Mouse (Mus musculus) stomach, embryonic 16.5 days (tissue): ENCODE measurements around the gene Slc2a13. TPM values are rescaled to one million over a fixed set of nuclear protein-coding genes. Genes with fewer than 3 reads are reported as not detected.
A peak's percentile ranks its signal among the peaks of the same experiment; 100 is the strongest.

Source experiments
- ATAC-seq: fragments of 200-750 bp; cut with Nextera tagmentation; 2 replicates; pipeline ENCODE4 v1.8.0; 2017; ENCODE audit warnings: moderate number of reproducible peaks, moderate TSS enrichment; ENCODE audit not compliant: insufficient read depth, low FRiP score
- H3K27ac ChIP-seq: fragments of 300-500 bp; sonication (generic); 2 replicates; pipeline ENCODE4 v1.5.1; 2014; ENCODE audit warnings: low read length
- H3K27me3 ChIP-seq: fragments of 300-500 bp; sonication (generic); 2 replicates; pipeline ENCODE4 v1.6.1; 2014; ENCODE audit warnings: low read length, control low read depth, mixed read lengths; ENCODE audit not compliant: control insufficient read depth, insufficient read depth
- H3K36me3 ChIP-seq: fragments of 300-500 bp; sonication (generic); 2 replicates; pipeline ENCODE4 v1.6.1; 2014; ENCODE audit warnings: low read length; ENCODE audit not compliant: control insufficient read depth, insufficient read depth
- H3K4me1 ChIP-seq: fragments of 300-500 bp; sonication (generic); 2 replicates; pipeline ENCODE4 v1.6.1; 2014; ENCODE audit warnings: low read length, control low read depth, mixed read lengths; ENCODE audit not compliant: control insufficient read depth, insufficient read depth
- H3K4me2 ChIP-seq: fragments of 300-500 bp; sonication (generic); 2 replicates; pipeline ENCODE4 v1.6.1; 2014; ENCODE audit warnings: low read depth, low read length, mixed read lengths
- H3K4me3 ChIP-seq: fragments of 300-500 bp; sonication (generic); replicated peaks from 2 replicates; pipeline ENCODE4 v1.5.1; 2014; ENCODE audit warnings: mild to moderate bottlenecking, low read length
- H3K9ac ChIP-seq: fragments of 300-500 bp; sonication (generic); 2 replicates; pipeline ENCODE4 v1.6.1; 2014; ENCODE audit warnings: low read length
- H3K9me3 ChIP-seq: fragments of 300-500 bp; sonication (generic); replicated peaks from 2 replicates; pipeline ENCODE4 v1.6.1; 2016; ENCODE audit warnings: low read length, control low read depth; ENCODE audit not compliant: control insufficient read depth
- WGBS: fragments of 180-500 bp; shearing (Covaris S2); extraction: QIAGEN DNeasy Blood & Tissue Kit; methylation state at CpG from one replicate; pipeline ENCODE4 v1.1.7; 2014; 5-methylcytosine and 5-hydroxymethylcytosine counted together
- polyA plus RNA-seq: library from polyadenylated mRNA; unstranded; fragments of >200 nt; fragmentation: Nextera tagmentation; extraction: Ambion mirVana; gene quantifications from 2 replicates; pipeline ENCODE4 v1.2.1, GENCODE M21; 2015

The Slc2a13 gene
- polyA plus RNA-seq, 1 experiment from 2014 or later, result 0.96 TPM

- Histone ChIP-seq H3K9me3 (no peaks in the 10 kb centered on the region), H3K4me2 (no peak overlapping the region), H3K9ac (no peak overlapping the region), H3K4me3 (no peak overlapping the region), H3K27ac (no peak overlapping the region), H3K4me1 (no peaks in the 10 kb centered on the region), H3K27me3 (no peaks in the 10 kb centered on the region), H3K36me3 (no peaks in the 10 kb centered on the region)
- 86% methylated on average over 5 of the region's 5 CpGs for WGBS
- no peak for ATAC-seq
These were observed 291.5 kb downstream of the Slc2a13 start for GRCm38 (mm10) chr15:91281521-91281920.

- Histone ChIP-seq H3K27ac (no peak overlapping the region), H3K27me3 (no peaks in the 10 kb centered on the region), H3K9ac (no peak overlapping the region), H3K36me3 (no peaks in the 10 kb centered on the region), H3K4me1 (no peaks in the 10 kb centered on the region), H3K9me3 (no peaks in the 10 kb centered on the region), H3K4me2 (no peak overlapping the region), H3K4me3 (no peak overlapping the region)
- no peak for ATAC-seq
- WGBS, result 95% methylated on average over 5 of the region's 5 CpGs
These were observed 293.5 kb downstream of the Slc2a13 start for GRCm38 (mm10) chr15:91279571-91279970.

DNA sequence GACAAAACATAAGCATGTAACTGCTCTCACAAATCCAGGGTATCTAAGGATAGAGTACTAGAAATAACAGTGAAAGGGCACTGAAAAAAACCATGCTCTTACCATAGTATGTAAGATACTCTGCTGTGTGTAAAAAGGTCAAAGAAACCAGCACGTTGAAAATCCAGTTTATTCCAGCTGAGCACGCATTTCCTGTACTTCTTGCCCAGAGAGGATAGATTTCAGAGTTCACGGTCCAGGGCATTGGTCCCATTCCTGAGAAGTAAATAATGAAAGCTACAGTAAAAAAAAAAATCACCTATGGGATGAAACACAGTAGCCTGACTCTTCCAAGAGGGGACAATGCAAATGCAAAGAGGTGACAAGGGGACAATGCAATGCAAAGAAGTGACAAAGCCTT lies 297.1 kb downstream of the Slc2a13 start:
- Histone ChIP-seq H3K27ac (no peak overlapping the region), H3K36me3 (no peaks in the 10 kb centered on the region), H3K4me2 (no peak overlapping the region), H3K27me3 (no peaks in the 10 kb centered on the region), H3K4me3 (no peak overlapping the region), H3K9ac (no peak overlapping the region), H3K4me1 (no peaks in the 10 kb centered on the region), H3K9me3 (no peaks in the 10 kb centered on the region)
- WGBS, result 41% methylated on average over 3 of the region's 3 CpGs
- no peak for ATAC-seq

DNA sequence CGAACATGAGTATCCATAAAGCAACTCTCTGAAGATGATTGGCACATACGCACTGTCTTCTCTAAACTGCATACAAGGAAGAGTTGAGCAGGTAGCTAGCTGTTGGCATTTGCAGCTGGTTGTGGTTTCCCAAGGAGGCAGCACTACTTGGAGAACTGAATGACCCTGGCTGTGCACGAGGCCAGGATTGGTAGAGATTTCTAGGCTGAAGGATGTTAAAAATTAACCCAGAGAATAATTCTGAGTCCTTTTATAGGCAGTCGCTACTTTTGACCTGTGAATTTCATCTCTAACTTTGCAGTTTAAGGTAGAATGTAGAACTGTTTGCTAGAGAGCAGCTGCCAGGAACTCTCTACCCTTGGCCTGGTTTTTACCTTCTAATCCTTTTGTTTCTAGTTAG lies 304.5 kb downstream of the Slc2a13 start:
- no peak overlapping the region for H3K27ac ChIP-seq
- ATAC-seq, result no peak
- no peaks in the 10 kb centered on the region for H3K27me3 ChIP-seq
- H3K4me3 ChIP-seq, result no peak overlapping the region
- no peaks in the 10 kb centered on the region for H3K36me3 ChIP-seq
- no peak overlapping the region for H3K4me2 ChIP-seq
- H3K9ac ChIP-seq, result no peak overlapping the region
- H3K4me1 ChIP-seq, result no peaks in the 10 kb centered on the region
- 65% methylated on average over 4 of the region's 4 CpGs for WGBS
- no peaks in the 10 kb centered on the region for H3K9me3 ChIP-seq

DNA sequence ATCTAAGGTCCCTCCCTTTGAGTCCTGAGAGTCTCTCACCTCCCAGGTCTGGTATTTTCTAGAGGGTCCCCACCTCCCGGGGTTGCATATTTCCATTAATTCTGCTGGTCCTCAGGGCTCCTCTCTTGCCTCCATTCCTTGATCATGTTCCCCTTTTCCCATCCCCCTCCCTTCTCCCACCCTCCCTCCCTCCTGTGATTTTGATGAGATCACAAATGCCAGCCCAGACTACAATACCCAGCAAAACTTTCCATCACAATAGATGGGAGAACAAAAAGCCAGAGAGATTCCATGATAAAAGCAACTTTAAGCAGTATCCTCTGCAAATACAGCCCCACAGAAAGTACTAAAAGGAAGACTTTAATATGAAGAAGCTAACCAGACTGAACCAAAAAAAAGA lies 309.1 kb downstream of the Slc2a13 start:
- no peak for ATAC-seq
- Histone ChIP-seq H3K4me1 (no peaks in the 10 kb centered on the region), H3K9ac (no peak overlapping the region), H3K36me3 (no peaks in the 10 kb centered on the region), H3K4me2 (no peak overlapping the region), H3K27ac (no peak overlapping the region), H3K27me3 (no peaks in the 10 kb centered on the region), H3K9me3 (no peaks in the 10 kb centered on the region), H3K4me3 (no peak overlapping the region)
- 89% methylated on average over 1 of the region's 1 CpGs for WGBS

GRCm38 (mm10) chr15:91260578-91260977 lies 312.5 kb downstream of the Slc2a13 start:
- Histone ChIP-seq H3K4me2 (no peak overlapping the region), H3K27ac (no peak overlapping the region), H3K9ac (no peak overlapping the region), H3K9me3 (no peaks in the 10 kb centered on the region), H3K4me3 (no peak overlapping the region), H3K27me3 (no peaks in the 10 kb centered on the region), H3K4me1 (no peaks in the 10 kb centered on the region), H3K36me3 (no peaks in the 10 kb centered on the region)
- no peak for ATAC-seq
- WGBS, result 64% methylated on average over 5 of the region's 5 CpGs

DNA sequence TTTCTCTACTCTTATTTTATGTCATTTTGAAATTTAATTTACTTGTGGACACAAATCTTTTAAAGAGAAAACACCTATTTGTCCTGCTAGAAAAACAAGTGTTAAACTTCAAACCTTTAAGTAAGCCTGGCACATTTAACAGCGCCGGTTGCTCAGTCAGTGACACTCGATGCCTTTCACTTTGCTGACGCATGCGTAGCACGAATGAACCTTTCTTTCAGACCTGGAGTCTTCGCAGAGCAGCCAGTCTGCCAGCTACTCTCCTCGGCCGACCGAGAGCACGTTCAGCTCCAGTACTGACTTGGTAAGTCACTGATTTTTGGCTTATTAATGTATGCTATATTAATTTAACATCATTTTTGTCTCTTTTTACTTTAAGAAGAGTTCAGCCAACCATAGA lies 315.9 kb downstream of the Slc2a13 start:
- Histone ChIP-seq H3K4me1 (no peaks in the 10 kb centered on the region), H3K4me2 (no peak overlapping the region), H3K27me3 (no peaks in the 10 kb centered on the region), H3K36me3 (no peaks in the 10 kb centered on the region), H3K4me3 (no peak overlapping the region), H3K9me3 (no peaks in the 10 kb centered on the region), H3K9ac (no peak overlapping the region), H3K27ac (no peak overlapping the region)
- no peak for ATAC-seq
- whole genome bisulfite sequencing, result 71% methylated on average over 11 of the region's 11 CpGs

GRCm38 (mm10) chr15:91255308-91255707 lies 317.8 kb downstream of the Slc2a13 start:
- 75% methylated on average over 2 of the region's 2 CpGs for WGBS
- H3K36me3 ChIP-seq, result no peaks in the 10 kb centered on the region
- H3K4me2 ChIP-seq, result no peak overlapping the region
- no peak overlapping the region for H3K4me3 ChIP-seq
- no peaks in the 10 kb centered on the region for H3K27me3 ChIP-seq
- no peaks in the 10 kb centered on the region for H3K9me3 ChIP-seq
- no peak overlapping the region for H3K9ac ChIP-seq
- peak; percentile 53; the same call in 1 of the 2 replicates for ATAC-seq
- H3K4me1 ChIP-seq, result no peaks in the 10 kb centered on the region
- H3K27ac ChIP-seq, result no peak overlapping the region

DNA sequence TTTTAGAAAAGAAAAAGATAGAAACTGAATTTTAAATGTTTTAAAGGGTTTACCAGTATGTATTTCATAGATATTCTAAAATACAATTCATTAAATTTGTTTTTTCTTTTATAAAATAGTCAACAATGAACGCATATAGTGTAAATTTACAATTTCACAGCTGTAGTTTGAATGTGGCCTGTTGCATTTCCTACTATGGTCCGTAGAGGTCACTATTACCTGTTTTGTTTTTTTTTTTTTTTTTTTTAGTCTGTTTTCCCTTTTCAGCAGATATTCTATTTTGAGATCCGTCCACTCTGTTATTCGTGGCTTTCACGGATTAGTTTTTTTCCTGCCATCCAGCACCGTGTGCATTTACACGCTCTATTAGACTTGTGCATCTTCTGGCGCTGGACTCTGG lies 320.1 kb downstream of the Slc2a13 start:
- Histone ChIP-seq H3K27me3 (no peaks in the 10 kb centered on the region), H3K9ac (no peak overlapping the region), H3K4me3 (no peak overlapping the region), H3K36me3 (no peaks in the 10 kb centered on the region), H3K4me1 (no peaks in the 10 kb centered on the region), H3K9me3 (no peaks in the 10 kb centered on the region), H3K27ac (no peak overlapping the region), H3K4me2 (no peak overlapping the region)
- 52% methylated on average over 8 of the region's 8 CpGs for WGBS
- ATAC-seq, result no peak
